Mouse (Mus musculus) bone marrow macrophage, adult 2 months (primary cell): Measurements from ENCODE around the gene Rpl10.

Experiments used
- CTCF ChIP-seq: IDR thresholded peaks from 2 replicates; pipeline ENCODE4 v1.5.1; 2012; ENCODE audit warnings: low read depth, mild to moderate bottlenecking, low read length, moderate library complexity
- POLR2A ChIP-seq: IDR thresholded peaks from 2 replicates; pipeline ENCODE4 v1.6.1; 2012; ENCODE audit warnings: mild to moderate bottlenecking, low read depth, low read length, borderline replicate concordance

DNA sequence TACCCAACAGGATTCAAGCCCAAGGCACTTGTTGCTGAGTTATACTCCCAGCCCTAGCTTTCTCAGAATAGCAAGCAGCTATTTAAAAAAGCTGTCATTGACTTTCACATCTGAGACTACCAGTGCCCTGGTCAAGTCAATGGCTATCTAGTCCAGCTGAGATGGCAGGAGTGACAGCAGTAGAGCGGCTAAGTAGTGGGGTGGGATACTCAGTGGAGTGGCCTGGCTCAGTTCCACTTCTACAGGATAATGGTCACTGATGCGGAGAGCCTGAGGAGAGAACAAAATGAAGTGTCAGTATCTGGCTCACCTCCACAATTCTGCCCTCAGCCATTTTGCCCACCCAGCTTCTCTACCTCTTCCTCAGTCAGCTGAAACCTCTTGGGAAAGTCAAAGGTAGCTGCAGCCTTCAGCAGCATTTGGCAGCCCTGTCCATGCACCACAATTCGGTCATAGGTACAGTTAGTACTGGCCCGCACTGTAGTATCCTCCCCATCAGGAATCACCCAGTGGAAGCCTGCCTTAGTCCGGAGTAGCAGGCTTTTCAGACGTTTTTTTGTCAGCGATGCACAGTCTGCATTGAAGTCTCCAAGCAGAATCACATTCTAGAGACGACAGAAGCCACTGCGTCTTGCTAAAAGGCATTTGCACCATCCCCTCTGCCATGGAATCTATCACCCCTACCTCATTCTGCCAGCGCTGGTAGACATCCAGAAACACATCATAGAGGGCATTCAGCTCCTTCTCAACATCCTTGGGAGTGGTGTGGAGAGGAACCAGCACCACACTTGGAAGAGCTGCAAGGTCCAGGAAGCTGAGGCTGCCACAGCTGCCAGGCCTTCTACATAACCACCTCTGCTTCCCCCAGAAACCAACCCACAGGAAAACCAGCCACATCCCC lies 3.1 kb downstream of the Rpl10 start:
- no peak for TF ChIP-seq CTCF
- no peak for TF ChIP-seq POLR2A
